Mouse (Mus musculus) layer of hippocampus, postnatal 14 days (tissue): ENCODE results near the gene Smpd4. TPM values are rescaled to one million over a fixed set of nuclear protein-coding genes. Genes with fewer than 3 reads are reported as not detected.

Source experiments
- total RNA-seq, 2 experiments: library from RNA; stranded (reverse); gene quantifications; 2 replicates each; pipeline ENCODE4 v1.2.3; 2021

Smpd4 gene
- total RNA-seq, 2 experiments from 2014 or later, result 37.9 to 42.2 TPM

Other genes starting within 250 kb of the Smpd4 start
- gene Snap29, start 213.4 kb upstream of the Smpd4 start, total RNA-seq, result 10 to 100 TPM; 27.3 to 31.2 TPM
- gene Pi4ka, start 213.0 kb upstream of the Smpd4 start, total RNA-seq, result 100 to 1,000 TPM; 222 to 236 TPM
- gene Crkl, start 167.4 kb upstream of the Smpd4 start, total RNA-seq, result 10 to 100 TPM; 37.3 to 37.4 TPM
- 10 to 100 TPM; 59.1 to 61.5 TPM for gene Aifm3, start 129.7 kb upstream of the Smpd4 start, total RNA-seq
- gene Lztr1, start 110.7 kb upstream of the Smpd4 start, total RNA-seq, result 100 to 1,000 TPM; 204 to 215 TPM
- gene Thap7, start 88.2 kb upstream of the Smpd4 start, total RNA-seq, result 10 to 100 TPM; 38.1 to 40.8 TPM
- gene Lrrc74b, start 58.1 kb upstream of the Smpd4 start, total RNA-seq, result 1 to 10 TPM in 1 of 2 experiments, under 1 TPM in 1; 0.67 to 1.6 TPM
- gene P2rx6, start 57.5 kb upstream of the Smpd4 start, total RNA-seq, result 1 to 10 TPM in 1 of 2 experiments, under 1 TPM in 1; 0.83 to 1.1 TPM
- 10 to 100 TPM; 86.2 to 94.9 TPM for gene Slc7a4, start 36.1 kb upstream of the Smpd4 start, total RNA-seq
- gene Ccdc74a, start 27.1 kb downstream of the Smpd4 start, total RNA-seq, result 10 to 100 TPM; 39.9 to 48.2 TPM
- 10 to 100 TPM; 65.4 to 80.2 TPM for gene Med15, start 113.5 kb downstream of the Smpd4 start, total RNA-seq
- gene Klhl22, start 140.3 kb downstream of the Smpd4 start, total RNA-seq, result 100 to 1,000 TPM in 1 of 2 experiments, 10 to 100 TPM in 1; 91.8 to 108 TPM
- gene Scarf2, start 177.9 kb downstream of the Smpd4 start, total RNA-seq, result 1 to 10 TPM; 3.9 TPM
- gene B830017H08Rik, start 213.8 kb downstream of the Smpd4 start, total RNA-seq, result 1 to 10 TPM; 5.8 to 6.3 TPM
- gene Car15, start 219.0 kb downstream of the Smpd4 start, total RNA-seq, result 10 to 100 TPM; 12.9 to 13.8 TPM